Mouse (Mus musculus) midbrain, embryonic 10.5 days (tissue): ENCODE measurements around the gene Add3. TPM values are rescaled to one million over a fixed set of nuclear protein-coding genes. Genes with fewer than 3 reads are reported as not detected.

Experiments used
- DNase-seq: peaks from one replicate; pipeline ENCODE4 v3.0.0-alpha.2; 2017; ENCODE audit warnings: low spot score
- H3K27ac ChIP-seq: fragments of 300-500 bp; sonication (generic); replicated peaks from 2 replicates; pipeline ENCODE4 v1.5.1; 2016; ENCODE audit warnings: mild to moderate bottlenecking
- H3K27me3 ChIP-seq: fragments of 300-500 bp; sonication (generic); 2 replicates; pipeline ENCODE4 v1.6.1; 2016; ENCODE audit warnings: low read depth, mild to moderate bottlenecking; ENCODE audit not compliant: poor library complexity, severe bottlenecking
- H3K36me3 ChIP-seq: fragments of 300-500 bp; sonication (generic); 2 replicates; pipeline ENCODE4 v1.6.1; 2016; ENCODE audit warnings: mild to moderate bottlenecking, moderate library complexity
- H3K4me1 ChIP-seq: fragments of 300-500 bp; sonication (generic); 2 replicates; pipeline ENCODE4 v1.6.1; 2016
- H3K4me3 ChIP-seq: fragments of 300-500 bp; sonication (generic); 2 replicates; pipeline ENCODE4 v1.5.1; 2016; ENCODE audit warnings: mild to moderate bottlenecking, moderate library complexity
- H3K9me3 ChIP-seq: fragments of 300-500 bp; sonication (generic); replicated peaks from 2 replicates; pipeline ENCODE4 v1.6.1; 2016; ENCODE audit warnings: mild to moderate bottlenecking
- WGBS: fragments of 180-500 bp; shearing (Covaris S2); methylation state at CpG from one replicate; pipeline ENCODE4 v1.1.7; 2016; 5-methylcytosine and 5-hydroxymethylcytosine counted together
- polyA plus RNA-seq: library from polyadenylated mRNA; unstranded; fragments of >200 nt; fragmentation: Nextera tagmentation; extraction: Ambion mirVana; gene quantifications from 2 replicates; pipeline ENCODE4 v1.2.1, GENCODE M21; 2016

Gene Add3
- polyA plus RNA-seq, 1 experiment from 2014 or later = 50.2 TPM

DNA sequence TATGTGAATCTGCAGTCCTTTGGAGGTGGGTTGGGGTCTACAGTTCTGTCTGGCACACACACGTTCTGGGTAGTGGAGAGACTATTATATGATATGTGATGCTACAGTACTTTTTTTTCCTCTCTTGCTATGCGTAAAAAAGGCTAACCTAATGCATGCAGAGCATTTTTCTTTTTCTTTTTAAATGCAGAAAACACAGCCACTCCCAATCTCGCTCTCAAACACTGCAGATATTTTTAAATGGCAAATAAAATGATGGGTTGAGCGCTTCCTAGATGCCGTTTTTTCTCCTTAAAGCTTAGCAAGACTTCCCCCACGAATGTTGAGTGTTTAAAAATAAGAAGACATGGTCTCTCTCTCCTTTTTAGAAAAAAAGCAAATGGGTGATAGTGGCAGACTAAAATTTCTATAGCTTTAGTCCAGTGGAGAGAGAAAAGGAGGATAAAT, 584 bp downstream of the Add3 start:
- WGBS = 9% methylated on average over 6 of the region's 6 CpGs
- DNase-seq = no peak
- H3K9me3 ChIP-seq = no peaks in the 10 kb centered on the region
- no peaks in the 10 kb centered on the region for H3K36me3 ChIP-seq
- peaks cover 31% of the 10 kb centered on the region for H3K27me3 ChIP-seq
- peak overlapping the region; percentile 39; the same call in 1 of the 2 replicates for H3K27ac ChIP-seq
- H3K4me3 ChIP-seq = peak overlapping the region; percentile 79
- peaks cover 48% of the 10 kb centered on the region for H3K4me1 ChIP-seq

DNA sequence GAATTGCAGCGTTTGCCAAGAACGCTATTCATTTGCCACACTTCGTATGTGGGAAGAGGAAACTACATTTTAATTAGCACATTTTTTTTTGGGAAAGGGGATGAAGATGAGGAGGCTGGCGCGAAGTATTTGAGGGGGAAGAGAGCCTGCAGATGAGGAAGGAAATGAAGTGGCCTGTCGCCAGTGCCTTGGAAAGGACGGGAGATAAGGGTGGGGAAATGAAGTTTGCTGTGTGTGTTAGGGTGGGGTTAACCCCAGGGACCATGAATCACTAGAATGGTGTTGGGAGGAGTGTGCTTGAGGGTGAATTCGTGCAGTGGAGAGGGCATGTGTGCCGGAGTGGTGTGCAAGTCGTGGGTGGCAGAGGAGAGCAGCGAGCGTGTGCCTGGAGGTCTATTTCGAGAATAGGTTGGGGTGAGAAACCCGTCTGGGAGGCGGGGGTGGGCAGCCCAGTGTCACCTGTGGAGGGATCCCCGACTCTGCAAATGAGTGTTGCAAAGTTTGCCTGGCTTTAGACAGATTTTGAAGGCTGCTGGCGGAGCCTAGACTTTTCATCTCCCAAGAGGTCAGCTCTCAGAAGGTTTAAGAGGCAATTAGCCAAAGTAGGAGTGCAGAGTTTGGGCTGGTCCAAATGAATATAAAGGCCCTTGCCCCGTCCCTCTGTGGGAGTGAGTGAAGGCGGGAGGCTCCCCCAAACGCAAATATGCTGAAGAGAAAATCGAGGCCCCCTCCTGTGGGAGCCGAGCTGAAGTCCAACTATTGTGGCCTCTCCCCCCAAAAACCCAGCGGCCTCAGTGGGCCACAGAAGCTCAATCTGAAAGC, 1.2 kb downstream of the Add3 start:
- WGBS = 2% methylated on average over 23 of the region's 23 CpGs
- peaks cover 48% of the 10 kb centered on the region for H3K4me1 ChIP-seq
- H3K27ac ChIP-seq = peak overlapping the region; percentile 89
- DNase-seq = peak; percentile 46
- peak overlapping the region; percentile 79 for H3K4me3 ChIP-seq
- no peaks in the 10 kb centered on the region for H3K9me3 ChIP-seq
- peaks cover 31% of the 10 kb centered on the region for H3K27me3 ChIP-seq
- no peaks in the 10 kb centered on the region for H3K36me3 ChIP-seq

DNA sequence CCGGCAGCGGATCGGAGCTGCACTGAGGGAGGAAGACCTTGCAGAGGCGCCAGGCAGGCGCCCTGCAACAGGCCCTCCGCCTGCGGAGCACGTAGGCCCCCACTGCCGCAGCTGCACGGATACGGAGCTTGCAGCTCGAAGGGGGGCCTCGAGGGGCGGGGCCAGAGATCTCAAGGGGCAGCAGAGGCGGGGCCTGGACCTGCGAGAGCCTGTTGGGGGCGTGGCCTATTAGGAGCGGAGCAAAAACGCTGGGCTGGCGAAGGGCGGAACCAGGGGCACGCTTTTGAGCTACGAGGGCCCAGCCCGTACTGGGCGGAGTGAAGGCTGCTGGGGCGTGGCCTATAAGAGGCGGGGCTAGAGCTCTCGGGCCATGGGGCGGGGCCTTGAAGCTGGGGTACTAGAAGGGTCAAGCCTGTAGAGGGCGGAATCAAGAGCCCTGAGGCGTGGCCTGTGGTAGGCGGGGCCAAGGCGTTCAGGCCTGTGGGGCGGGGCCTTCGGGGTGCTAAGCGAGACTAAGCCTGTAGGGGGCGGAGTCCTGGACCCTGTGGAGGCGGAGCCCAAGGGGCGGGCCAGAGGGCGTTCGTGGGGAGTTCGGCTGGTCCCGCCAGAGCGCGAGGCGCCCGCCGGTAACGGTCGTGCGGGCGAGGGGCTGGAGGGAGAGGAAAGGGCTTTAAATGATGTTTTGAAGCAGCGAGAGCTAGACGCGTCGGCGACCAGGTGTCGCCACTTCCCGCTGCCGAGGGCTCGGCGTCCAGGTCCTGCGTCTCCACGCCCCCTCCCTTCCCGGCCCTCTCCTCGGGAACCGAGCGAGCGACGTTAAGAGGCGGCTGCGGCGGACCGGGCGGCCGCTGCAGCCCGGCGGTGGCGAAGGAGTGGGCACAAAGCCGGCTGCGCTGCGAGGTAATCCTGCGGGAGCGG, 2.2 kb downstream of the Add3 start:
- Histone ChIP-seq H3K27me3 (peaks cover 31% of the 10 kb centered on the region), H3K9me3 (no peaks in the 10 kb centered on the region), H3K4me3 (peak overlapping the region; percentile 79), H3K36me3 (no peaks in the 10 kb centered on the region), H3K4me1 (peaks cover 45% of the 10 kb centered on the region), H3K27ac (peak overlapping the region; percentile 89)
- WGBS = under 1% methylated on average over 84 of the region's 84 CpGs
- peak; percentile 100 for DNase-seq

DNA sequence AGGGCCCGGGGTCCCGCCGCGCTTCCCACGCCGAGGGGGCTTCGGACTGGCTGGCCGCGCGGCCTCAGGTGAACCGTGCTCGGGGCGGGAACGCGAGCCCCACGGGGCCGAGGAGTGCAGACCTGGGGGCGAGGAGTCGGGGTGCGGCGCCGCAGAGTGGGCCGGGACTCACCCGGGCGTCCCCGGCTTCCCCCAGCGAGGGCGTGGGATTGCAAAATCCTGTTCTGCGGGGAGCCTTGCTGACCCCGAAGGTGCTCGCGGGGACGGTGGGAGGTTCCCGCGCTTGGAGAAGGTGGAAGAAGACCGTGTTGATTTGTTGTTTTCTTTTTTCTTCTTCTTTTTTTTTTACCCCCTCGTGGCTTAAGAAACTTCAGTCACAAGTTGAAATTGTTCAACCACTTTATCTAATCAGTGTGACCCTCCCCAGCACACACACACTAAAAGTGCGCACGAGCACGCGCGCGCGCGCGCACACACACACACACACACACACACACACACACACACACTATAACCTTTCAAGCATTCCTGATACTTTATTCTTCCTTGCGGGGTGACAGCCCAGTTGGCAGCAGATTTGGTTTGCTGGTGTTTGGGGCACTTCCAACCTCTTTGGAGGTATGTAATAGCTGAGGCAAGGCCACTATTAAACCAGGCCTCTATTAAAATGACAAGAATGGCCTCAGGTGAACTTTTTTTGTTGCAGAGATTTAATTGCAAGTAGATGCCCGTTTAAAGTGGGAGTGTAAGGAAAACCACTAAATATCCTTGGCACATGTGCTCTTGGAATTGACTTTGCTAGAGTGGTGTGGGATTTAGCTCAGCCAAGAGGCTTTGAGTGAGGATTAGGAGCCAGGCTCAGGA, 3.1 kb downstream of the Add3 start:
- Histone ChIP-seq H3K36me3 (no peaks in the 10 kb centered on the region), H3K27ac (peak overlapping the region; percentile 89), H3K9me3 (no peaks in the 10 kb centered on the region), H3K4me1 (peaks cover 53% of the 10 kb centered on the region), H3K27me3 (peaks cover 29% of the 10 kb centered on the region), H3K4me3 (peak overlapping the region; percentile 79)
- WGBS = under 1% methylated on average over 48 of the region's 48 CpGs
- peak; percentile 43 for DNase-seq

DNA sequence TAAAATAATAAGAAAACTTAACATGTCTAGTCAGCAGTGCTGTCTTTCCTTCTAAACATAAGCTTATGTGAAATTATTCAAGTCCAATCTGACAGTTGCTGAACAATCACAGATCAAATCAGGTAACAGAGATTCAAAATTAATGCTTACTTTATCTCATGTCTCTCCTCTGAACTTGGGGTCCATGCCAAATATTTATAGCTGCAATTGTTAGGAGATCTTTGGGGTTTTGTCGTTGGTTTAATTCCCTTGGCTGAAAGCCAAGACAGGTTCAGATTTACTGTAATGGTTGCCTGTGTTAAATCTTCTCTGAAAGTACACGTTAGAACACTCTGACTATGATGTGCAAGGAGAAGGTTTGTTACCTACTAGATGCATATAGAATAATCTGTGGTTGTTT, 4.8 kb downstream of the Add3 start:
- DNase-seq = no peak
- no peak overlapping the region for H3K27ac ChIP-seq
- no peaks in the 10 kb centered on the region for H3K36me3 ChIP-seq
- peaks cover 17% of the 10 kb centered on the region for H3K27me3 ChIP-seq
- no peaks in the 10 kb centered on the region for H3K9me3 ChIP-seq
- H3K4me1 ChIP-seq = peaks cover 62% of the 10 kb centered on the region
- no peak overlapping the region for H3K4me3 ChIP-seq
- WGBS = 79% methylated on average over 2 of the region's 2 CpGs

DNA sequence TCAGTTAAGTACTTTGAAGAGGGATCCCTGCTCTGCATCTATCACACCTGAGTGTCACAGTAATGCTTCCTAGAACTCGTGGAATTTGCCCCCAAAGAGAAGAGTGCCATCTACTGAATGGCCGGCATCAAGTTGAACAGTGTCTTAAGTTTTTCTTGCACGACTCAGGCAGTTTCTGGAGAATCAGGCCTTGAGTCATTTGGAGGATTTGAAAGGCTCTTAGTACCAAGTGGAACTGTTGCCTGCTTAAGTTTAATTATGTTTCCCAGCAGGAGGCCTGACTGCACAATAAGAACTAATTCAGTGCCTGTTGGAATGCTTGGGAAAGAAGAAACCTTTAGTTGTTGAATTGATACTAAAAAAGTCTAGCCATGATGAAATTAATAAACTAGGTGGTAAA, 9.1 kb downstream of the Add3 start:
- Histone ChIP-seq H3K27me3 (no peaks in the 10 kb centered on the region), H3K36me3 (no peaks in the 10 kb centered on the region), H3K4me1 (peaks cover 30% of the 10 kb centered on the region), H3K9me3 (no peaks in the 10 kb centered on the region), H3K27ac (no peak overlapping the region), H3K4me3 (no peak overlapping the region)
- WGBS = 11% methylated on average over 3 of the region's 3 CpGs
- DNase-seq = no peak

DNA sequence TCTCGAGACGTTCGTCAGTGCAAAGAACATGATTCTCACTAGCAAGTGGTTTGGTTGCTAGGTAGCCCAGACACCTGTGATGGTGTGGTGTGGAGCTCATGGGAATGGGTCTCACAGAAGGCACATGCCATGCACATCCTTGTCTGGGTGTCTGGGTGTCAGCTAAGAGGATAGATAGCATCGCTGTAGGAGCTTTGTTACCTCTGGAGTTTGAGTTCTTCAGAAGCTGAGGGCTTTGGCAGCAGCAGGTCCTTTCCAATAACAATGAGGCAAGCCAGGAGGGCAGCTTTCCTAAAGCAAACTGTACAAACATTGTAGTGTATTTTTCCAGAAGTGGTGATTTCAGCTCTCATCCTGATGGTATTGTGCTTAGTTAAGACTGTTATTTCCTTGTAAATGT, 12.2 kb downstream of the Add3 start:
- H3K9me3 ChIP-seq = no peaks in the 10 kb centered on the region
- WGBS = 85% methylated on average over 4 of the region's 4 CpGs
- H3K27me3 ChIP-seq = no peaks in the 10 kb centered on the region
- no peak overlapping the region for H3K27ac ChIP-seq
- H3K4me3 ChIP-seq = no peak overlapping the region
- peaks cover 18% of the 10 kb centered on the region for H3K4me1 ChIP-seq
- DNase-seq = no peak
- H3K36me3 ChIP-seq = no peaks in the 10 kb centered on the region

DNA sequence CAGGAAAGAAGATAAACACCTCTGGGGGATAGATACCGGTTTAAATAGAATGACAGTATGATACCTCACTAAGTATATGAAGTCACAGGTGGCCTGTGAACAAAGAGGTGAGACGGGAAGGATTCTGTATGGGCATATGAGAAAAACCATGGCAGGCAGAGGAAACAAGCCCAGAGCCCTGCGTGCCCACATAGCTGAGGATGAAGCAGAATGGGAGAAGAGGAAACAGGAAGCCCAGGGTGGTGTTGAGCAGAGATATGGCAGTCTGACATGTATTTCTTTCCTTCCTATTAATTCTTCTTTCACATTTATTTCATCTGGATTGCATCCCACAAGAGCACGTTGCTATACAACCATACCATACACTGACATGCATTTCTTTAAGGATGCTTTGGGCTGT, 12.9 kb downstream of the Add3 start:
- Histone ChIP-seq H3K27me3 (no peaks in the 10 kb centered on the region), H3K9me3 (no peaks in the 10 kb centered on the region), H3K36me3 (no peaks in the 10 kb centered on the region), H3K4me1 (peaks cover 12% of the 10 kb centered on the region), H3K4me3 (no peak overlapping the region), H3K27ac (no peak overlapping the region)
- WGBS = 82% methylated on average over 4 of the region's 4 CpGs
- no peak for DNase-seq

DNA sequence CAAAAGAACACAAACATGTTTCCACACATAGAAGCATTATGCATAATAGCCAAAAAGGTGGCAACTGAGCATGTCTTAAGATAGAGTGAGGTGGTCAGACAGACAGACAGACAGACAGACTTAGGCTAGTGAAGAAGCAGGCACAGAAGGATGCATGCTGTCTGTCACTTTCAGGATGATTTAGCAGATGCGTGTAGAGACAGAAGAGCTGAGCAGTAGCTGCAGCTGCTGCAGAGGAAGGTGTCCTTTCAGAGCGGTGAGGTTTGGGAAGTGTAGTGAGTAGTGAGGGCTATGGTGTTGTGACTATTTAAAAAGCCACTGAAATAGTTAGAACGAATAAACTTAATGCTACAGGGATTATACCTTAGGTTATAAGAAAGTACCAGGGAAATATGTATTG, 13.9 kb downstream of the Add3 start:
- DNase-seq = no peak
- Histone ChIP-seq H3K4me1 (peaks cover 6% of the 10 kb centered on the region), H3K36me3 (no peaks in the 10 kb centered on the region), H3K27ac (no peak overlapping the region), H3K4me3 (no peak overlapping the region), H3K9me3 (no peaks in the 10 kb centered on the region), H3K27me3 (no peaks in the 10 kb centered on the region)
- 84% methylated on average over 3 of the region's 3 CpGs for WGBS

DNA sequence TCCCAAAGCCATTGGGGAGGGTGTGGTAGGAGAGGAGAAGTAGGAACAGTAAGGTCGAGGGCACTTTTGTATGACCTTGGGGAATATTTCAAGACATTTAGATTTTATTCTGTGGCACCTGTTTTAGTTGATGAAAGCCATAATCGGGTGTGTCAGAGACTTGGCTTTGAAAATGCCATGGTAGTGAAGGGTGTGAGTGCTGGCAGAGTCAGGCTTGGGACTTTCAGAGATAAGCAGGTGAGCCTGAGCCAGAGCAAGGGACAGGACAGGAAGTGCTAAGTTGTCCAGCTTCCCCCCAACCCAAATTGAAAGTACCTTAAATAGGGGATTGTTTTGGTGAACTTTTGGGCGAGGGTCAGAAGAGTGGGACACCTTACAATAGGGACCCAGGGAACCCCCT, 16.1 kb downstream of the Add3 start:
- Histone ChIP-seq H3K4me3 (no peak overlapping the region), H3K36me3 (no peaks in the 10 kb centered on the region), H3K9me3 (no peaks in the 10 kb centered on the region), H3K4me1 (peaks cover 4% of the 10 kb centered on the region), H3K27ac (no peak overlapping the region), H3K27me3 (no peaks in the 10 kb centered on the region)
- DNase-seq = no peak
- WGBS = 85% methylated on average over 3 of the region's 3 CpGs

DNA sequence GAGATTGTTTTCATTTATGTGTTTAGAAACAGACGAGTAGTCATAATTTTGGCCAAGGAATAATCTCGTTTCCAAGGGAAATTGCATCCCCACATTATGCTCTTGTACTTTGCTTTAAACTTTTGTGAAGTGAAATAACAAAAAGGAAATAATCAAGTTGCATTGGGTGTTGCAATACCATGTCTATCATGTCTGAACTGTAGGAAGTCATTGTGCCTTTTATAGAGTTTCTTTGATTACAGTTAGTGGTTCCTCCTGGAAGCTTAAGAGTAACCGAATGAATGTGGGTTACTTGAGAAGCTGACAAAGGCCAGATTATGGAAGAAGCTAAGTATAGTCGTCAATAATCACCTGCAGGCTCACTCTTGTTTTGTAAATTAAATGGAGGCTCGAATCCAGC, 16.9 kb downstream of the Add3 start:
- no peak for DNase-seq
- H3K4me3 ChIP-seq = no peak overlapping the region

DNA sequence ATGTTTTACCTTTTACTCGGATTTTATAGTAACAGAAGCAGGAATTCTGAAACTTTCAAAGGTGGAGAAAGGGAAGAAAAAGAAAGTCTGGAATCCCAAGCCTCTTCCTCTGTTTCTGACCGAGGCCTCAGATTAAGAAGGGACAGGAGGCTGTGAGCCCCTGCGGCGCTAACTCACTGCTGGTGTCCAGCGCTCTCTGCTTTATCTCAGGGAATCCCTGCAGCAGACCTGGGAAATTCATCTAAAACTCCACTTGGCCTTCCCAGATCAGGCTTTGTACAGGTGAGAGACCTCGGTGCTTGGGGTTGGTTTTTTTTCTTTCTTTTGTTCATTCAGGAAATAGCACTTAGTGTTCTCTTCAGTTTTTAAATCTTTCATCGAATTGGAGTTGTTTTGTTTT, 19.1 kb downstream of the Add3 start:
- no peaks in the 10 kb centered on the region for H3K27me3 ChIP-seq
- no peaks in the 10 kb centered on the region for H3K36me3 ChIP-seq
- no peak overlapping the region for H3K27ac ChIP-seq
- no peak overlapping the region for H3K4me3 ChIP-seq
- 36% methylated on average over 7 of the region's 7 CpGs for WGBS
- DNase-seq = no peak
- peaks cover 4% of the 10 kb centered on the region for H3K4me1 ChIP-seq
- H3K9me3 ChIP-seq = no peaks in the 10 kb centered on the region

More for the DNA sequence above, 16.9 kb downstream of the Add3 start:
- peaks cover 4% of the 10 kb centered on the region for H3K4me1 ChIP-seq
- no peak overlapping the region for H3K27ac ChIP-seq
- H3K27me3 ChIP-seq = no peaks in the 10 kb centered on the region
- no peaks in the 10 kb centered on the region for H3K36me3 ChIP-seq
- 81% methylated on average over 5 of the region's 5 CpGs for WGBS
- no peaks in the 10 kb centered on the region for H3K9me3 ChIP-seq
